ENCODE assay signal across 8 mouse cellular contexts in the genomic region with DNA sequence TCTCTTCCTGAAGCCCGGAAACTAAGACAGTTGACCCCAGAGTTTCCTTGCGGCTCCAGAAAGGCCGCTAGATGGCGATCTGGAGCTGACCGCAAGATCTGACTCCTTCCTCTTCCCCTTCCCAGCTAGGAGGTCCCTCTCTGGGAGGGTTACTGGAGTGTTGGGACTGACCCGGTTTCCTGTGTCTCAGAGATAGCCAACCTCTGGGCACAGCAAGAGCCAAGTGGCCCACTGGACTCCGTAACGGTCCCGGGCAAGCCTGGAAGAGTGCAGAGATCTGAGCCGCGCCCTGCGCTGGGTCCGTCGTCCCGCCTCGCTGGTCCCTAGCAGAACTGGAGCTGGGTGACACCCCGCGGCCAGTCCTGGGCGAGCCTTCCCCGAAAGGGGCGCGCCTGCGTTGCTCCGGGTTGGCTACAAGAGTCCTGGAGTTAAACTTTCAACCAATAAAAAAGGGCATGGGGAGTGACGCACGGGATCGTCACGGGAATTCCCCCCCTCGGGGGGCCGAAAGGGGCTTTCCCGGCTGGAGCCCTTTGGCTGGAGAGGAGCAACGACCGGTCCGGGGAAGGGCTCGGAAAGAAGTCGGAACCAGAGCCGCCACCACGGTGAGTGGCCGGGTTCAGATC. TPM values are rescaled to one million over a fixed set of nuclear protein-coding genes. Genes with fewer than 3 reads are reported as not detected.
DNase-seq lines count a peak whose midpoint lies in the region; ATAC-seq and TF ChIP-seq lines count a peak whose summit lies in the region.

A gene (plus strand): TSS at position 105 of the 626 bp plus-strand sequence.

- no peaks in the 10 kb centered on the region for H3K9me3 ChIP-seq in heart, embryonic 14.5 days (ENCODE audit: control insufficient read depth, low read length)
- H3K9me3 ChIP-seq in liver, postnatal 0 days (ENCODE audit: low read length) = no peaks in the 10 kb centered on the region
- no peaks in the 10 kb centered on the region for H3K9me3 ChIP-seq in neural tube, embryonic 13.5 days

- H3K4me3 ChIP-seq in brown adipose tissue, adult 24 weeks (ENCODE audit: insufficient read depth, low read depth, low read length) = peak within 1 kb of the TSS; percentile 94
- peak within 1 kb of the TSS; percentile 82 to 84 for H3K4me3 ChIP-seq in heart, embryonic 14.5 days (ENCODE audit: control insufficient read depth in 1 of 2, insufficient read depth in 1 of 2, low read depth in 1 of 2, low read length in 2 of 2)
- H3K4me3 ChIP-seq in liver, postnatal 0 days (ENCODE audit: low read depth, low read length) = peak within 1 kb of the TSS; percentile 61
- H3K4me3 ChIP-seq in neural tube, embryonic 13.5 days = peak within 1 kb of the TSS; percentile 44

- no peaks in the 10 kb centered on the region for H3K4me1 ChIP-seq in brown adipose tissue, adult 24 weeks (ENCODE audit: control insufficient read depth, insufficient read depth, insufficient read length, low read length)
- H3K4me1 ChIP-seq in heart, embryonic 14.5 days (ENCODE audit: control insufficient read depth in 2 of 2, insufficient read depth in 2 of 2, low read length in 2 of 2) = peaks cover 9 to 17% of the 10 kb centered on the region in 2 experiments; a peak in 3 of 4 replicates
- peaks cover 20% of the 10 kb centered on the region for H3K4me1 ChIP-seq in liver, postnatal 0 days (ENCODE audit: insufficient read depth)
- H3K4me1 ChIP-seq in neural tube, embryonic 13.5 days (replicated peaks) = peaks cover 38% of the 10 kb centered on the region

- DNase-seq in CD8-positive naive resting alpha-beta T cell, adult 2 months (ENCODE audit: low read depth in 2 of 2, low spot score in 2 of 2) = peak; percentile 89 to 93
- peak; percentile 97 for DNase-seq in kidney, postnatal 10 days
- DNase-seq in liver, postnatal 0 days = peak; percentile 92
- DNase-seq in testis, postnatal 14 days (ENCODE audit: low spot score) = peak; percentile 87

- TF ChIP-seq EP300 in liver, postnatal 0 days (IDR thresholded peaks at IDR 0.05; ENCODE audit: low read depth) = peak; percentile 6; the same call in 1 of the 2 replicates

- TF ChIP-seq CTCF in liver, postnatal 0 days (IDR thresholded peaks at IDR 0.05; ENCODE audit: low read depth) = peak; percentile 94

- peak within 1 kb of the TSS; percentile 86 for H3K9ac ChIP-seq in heart, embryonic 14.5 days (ENCODE audit: low read length)
- H3K9ac ChIP-seq in liver, postnatal 0 days (replicated peaks) = peak within 1 kb of the TSS; percentile 61
- H3K9ac ChIP-seq in neural tube, embryonic 13.5 days = peak within 1 kb of the TSS; percentile 63

- H3K27me3 ChIP-seq in heart, embryonic 14.5 days (ENCODE audit: control insufficient read depth, insufficient read depth, low read length) = 0 out of 2 replicates have a peak, but pooled peaks cover 16% of the 10 kb centered on the region
- H3K27me3 ChIP-seq in liver, postnatal 0 days (ENCODE audit: insufficient read depth, low read length) = no peaks in the 10 kb centered on the region
- H3K27me3 ChIP-seq in neural tube, embryonic 13.5 days = peaks cover 49% of the 10 kb centered on the region

- peak within 1 kb of the TSS; percentile 99 for H3K4me2 ChIP-seq in heart, embryonic 14.5 days (ENCODE audit: low read length)
- H3K4me2 ChIP-seq in liver, postnatal 0 days (ENCODE audit: low read depth, low read length) = peak within 1 kb of the TSS; percentile 82
- peak within 1 kb of the TSS; percentile 81 for H3K4me2 ChIP-seq in neural tube, embryonic 13.5 days

- peak; percentile 82 for ATAC-seq in erythroid progenitor cell, adult 5-6 weeks (replicated peaks; ENCODE audit: low FRiP score, poor library complexity, severe bottlenecking)
- peak; percentile 88 for ATAC-seq in heart, embryonic 14.5 days (ENCODE audit: insufficient number of reproducible peaks, insufficient read depth, low FRiP score, low read depth)
- peak; percentile 89 for ATAC-seq in liver, postnatal 0 days
- ATAC-seq in neural tube, embryonic 13.5 days (ENCODE audit: low read depth) = peak; percentile 71; the same call in 1 of the 2 replicates

- H3K36me3 ChIP-seq in heart, embryonic 14.5 days (ENCODE audit: control insufficient read depth, insufficient read depth, low read length) = peaks cover 11% of the 10 kb centered on the region; the same call in 1 of the 2 replicates
- H3K36me3 ChIP-seq in liver, postnatal 0 days (replicated peaks; ENCODE audit: insufficient read depth, low read length) = peaks cover 7% of the 10 kb centered on the region
- H3K36me3 ChIP-seq in neural tube, embryonic 13.5 days = no peaks in the 10 kb centered on the region

- WGBS in heart, embryonic 14.5 days = under 1% methylated on average over 36 of the region's 39 CpGs
- under 1% methylated on average over 39 of the region's 39 CpGs for WGBS in liver, postnatal 0 days (ENCODE audit: insufficient replicate concordance)
- under 1% methylated on average over 39 of the region's 39 CpGs for WGBS in neural tube, embryonic 13.5 days

- H3K27ac ChIP-seq in brown adipose tissue, adult 24 weeks (replicated peaks; ENCODE audit: low read depth, low read length) = peak within 1 kb of the TSS; percentile 98
- peak within 1 kb of the TSS; percentile 86 to 89 for H3K27ac ChIP-seq in heart, embryonic 14.5 days (replicated peaks in 1 of 2; ENCODE audit: control insufficient read depth in 1 of 2, insufficient read depth in 1 of 2, low read depth in 2 of 2, low read length in 2 of 2)
- H3K27ac ChIP-seq in liver, postnatal 0 days (ENCODE audit: low read depth) = peak within 1 kb of the TSS; percentile 81
- peak within 1 kb of the TSS; percentile 20; the same call in 1 of the 2 replicates for H3K27ac ChIP-seq in neural tube, embryonic 13.5 days (replicated peaks)

RNA-seq across cellular contexts. Expression of the gene that starts here (rescaled TPM):
- polyA plus RNA-seq in brown adipose tissue, adult 24 weeks (2012; ENCODE audit: insufficient read depth, insufficient read length, missing spikeins) = 8.2 and 9.2 TPM in 2 replicates
- total RNA-seq in erythroid progenitor cell, adult 5-6 weeks (2015; ENCODE audit: low replicate concordance) = 1.1 and 1.7 TPM in 2 replicates
- 1.2 and 1.9 TPM in 2 replicates for total RNA-seq in erythroid progenitor cell, adult 5-6 weeks (2017; ENCODE audit: low replicate concordance)
- polyA plus RNA-seq in heart, embryonic 14.5 days (2014; fragmentation: Nextera tagmentation; extraction: Ambion mirVana) = 7.0 and 7.4 TPM in 2 replicates
- polyA plus RNA-seq in liver, postnatal 0 days (2015; fragmentation: Nextera tagmentation; extraction: Ambion mirVana) = 2.9 and 3.5 TPM in 2 replicates
- 2.4 and 2.6 TPM in 2 replicates for polyA plus RNA-seq in neural tube, embryonic 13.5 days (2015; fragmentation: Nextera tagmentation; extraction: Ambion mirVana)

Comparison
In these comparisons a context has a peak if more than half of its experiments do, and no peak if none do; other contexts are left out.
1. Peak in every context shown above with its lines: DNase-seq, ATAC-seq, H3K4me3 ChIP-seq and H3K27ac ChIP-seq.
2. H3K27ac ChIP-seq: peak in every context shown above with its lines; median percentile 98 in brown adipose tissue, adult 24 weeks; 88 in heart, embryonic 14.5 days; 81 in liver, postnatal 0 days; 20 in neural tube, embryonic 13.5 days.
3. H3K4me3 ChIP-seq: peak in every context shown above with its lines; median percentile 94 in brown adipose tissue, adult 24 weeks; 83 in heart, embryonic 14.5 days; 61 in liver, postnatal 0 days; 44 in neural tube, embryonic 13.5 days.